Mouse (Mus musculus): ENCODE measurements around the gene Ak4.
A peak's percentile ranks its signal among the peaks of the same experiment; 100 is the strongest.
"Not testable (repeated sequence)": the region's sequence is repeated elsewhere in the genome, so short reads cannot be mapped to it uniquely, and the experiment has no call there.

The Ak4 gene

DNA sequence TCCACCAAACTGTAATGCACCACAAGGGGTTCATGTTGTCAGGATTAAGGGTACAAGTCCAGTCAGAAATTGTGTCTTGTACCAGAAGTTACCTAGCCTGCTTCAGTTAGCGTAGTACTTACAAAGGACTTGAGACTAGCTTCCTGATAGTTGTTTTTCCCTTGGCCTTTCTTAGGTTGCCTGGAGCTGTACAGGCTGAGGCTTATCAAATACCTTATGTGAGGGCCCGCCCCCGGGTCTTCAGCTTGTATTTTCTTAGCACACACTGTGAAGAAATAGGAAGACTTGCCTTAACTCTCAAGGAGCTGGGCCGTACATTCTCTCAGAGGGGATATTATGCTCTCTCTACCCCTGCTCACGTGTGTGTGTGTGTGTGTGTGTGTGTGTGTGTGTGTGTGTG, 4.5 kb downstream of the Ak4 start:
- no peak for DNase-seq (ENCODE audit: low spot score)

DNA sequence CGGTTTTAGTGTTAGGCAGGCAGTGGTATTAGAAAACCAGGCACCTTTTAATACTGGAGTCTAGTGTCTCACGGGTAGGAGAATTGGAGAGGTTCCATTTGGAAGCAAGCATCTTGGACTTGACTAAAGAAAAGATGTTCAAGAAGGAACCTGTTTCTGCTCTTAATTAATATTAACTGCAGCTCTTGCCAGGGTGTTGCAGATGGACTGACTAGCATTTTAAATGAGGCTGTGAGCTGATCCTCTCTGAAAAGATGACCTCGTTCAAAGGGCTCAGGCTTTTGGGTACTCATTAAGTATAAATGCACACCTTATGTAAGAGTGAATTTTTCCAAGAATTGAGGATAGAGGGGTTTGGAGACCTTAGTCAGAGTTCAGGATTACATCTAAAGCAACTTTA, 5.4 kb downstream of the Ak4 start:
- DNase-seq (ENCODE audit: low spot score), result no peak

DNA sequence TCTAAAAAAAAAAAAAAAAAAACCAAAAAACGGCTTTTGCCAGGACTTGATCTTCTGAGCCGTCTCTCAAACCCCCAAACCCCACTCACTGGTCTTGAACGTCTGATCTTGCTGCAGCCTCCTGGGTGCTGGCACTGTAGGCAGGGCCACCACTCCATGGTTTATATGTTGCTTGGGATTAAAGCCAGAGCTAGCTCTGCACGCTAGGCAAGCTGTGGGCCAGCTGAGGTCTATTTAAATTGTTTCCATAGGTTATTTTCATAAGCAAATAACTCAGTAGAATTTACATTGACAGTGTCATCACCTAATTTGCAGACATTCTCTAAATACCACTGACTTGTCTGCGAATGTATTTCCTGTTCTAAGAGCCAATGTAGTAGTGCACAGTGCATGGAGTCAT, 6.0 kb downstream of the Ak4 start:
- no peak for DNase-seq (ENCODE audit: low spot score)

DNA sequence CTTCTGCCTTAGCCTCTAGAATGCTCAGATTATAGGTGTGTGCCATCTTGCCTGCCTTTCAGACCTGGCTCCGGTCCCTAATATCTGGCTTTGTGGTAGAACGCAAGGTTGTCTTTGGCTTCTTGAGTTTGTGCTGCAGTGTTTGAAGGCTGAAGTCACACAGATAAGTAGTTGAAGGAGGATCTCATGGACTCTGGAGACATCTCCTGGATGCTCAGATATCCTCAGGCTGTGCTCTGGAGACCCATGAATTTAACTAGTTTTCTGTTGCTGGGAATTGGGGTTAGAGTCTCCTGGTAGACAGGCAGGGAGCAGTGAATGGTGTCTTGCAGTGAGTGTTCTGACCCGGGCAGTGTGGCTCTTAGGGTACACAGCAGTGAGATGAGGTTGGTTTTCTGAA, 6.6 kb downstream of the Ak4 start:
- DNase-seq (ENCODE audit: low spot score), result no peak

DNA sequence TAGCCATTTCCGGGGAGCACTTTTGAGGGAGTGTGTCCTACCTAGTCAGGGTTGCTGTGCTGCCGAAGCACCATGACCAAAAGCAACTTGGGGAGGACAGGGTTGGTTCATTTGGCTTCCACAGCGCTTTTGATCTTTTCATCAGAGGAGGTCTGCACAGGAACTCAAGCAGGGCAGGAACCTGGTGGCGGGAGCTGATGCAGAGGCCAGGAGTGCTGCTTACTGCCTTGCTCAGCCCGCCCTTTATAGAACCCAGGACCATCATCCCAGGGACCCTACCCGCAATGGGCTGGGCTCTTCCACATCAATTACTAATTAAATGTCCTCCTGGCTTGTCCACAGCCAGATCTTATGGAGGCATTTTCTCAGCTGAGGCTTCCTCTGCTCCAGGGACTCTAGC, 7.5 kb downstream of the Ak4 start:
- no peak for DNase-seq (ENCODE audit: low spot score)

DNA sequence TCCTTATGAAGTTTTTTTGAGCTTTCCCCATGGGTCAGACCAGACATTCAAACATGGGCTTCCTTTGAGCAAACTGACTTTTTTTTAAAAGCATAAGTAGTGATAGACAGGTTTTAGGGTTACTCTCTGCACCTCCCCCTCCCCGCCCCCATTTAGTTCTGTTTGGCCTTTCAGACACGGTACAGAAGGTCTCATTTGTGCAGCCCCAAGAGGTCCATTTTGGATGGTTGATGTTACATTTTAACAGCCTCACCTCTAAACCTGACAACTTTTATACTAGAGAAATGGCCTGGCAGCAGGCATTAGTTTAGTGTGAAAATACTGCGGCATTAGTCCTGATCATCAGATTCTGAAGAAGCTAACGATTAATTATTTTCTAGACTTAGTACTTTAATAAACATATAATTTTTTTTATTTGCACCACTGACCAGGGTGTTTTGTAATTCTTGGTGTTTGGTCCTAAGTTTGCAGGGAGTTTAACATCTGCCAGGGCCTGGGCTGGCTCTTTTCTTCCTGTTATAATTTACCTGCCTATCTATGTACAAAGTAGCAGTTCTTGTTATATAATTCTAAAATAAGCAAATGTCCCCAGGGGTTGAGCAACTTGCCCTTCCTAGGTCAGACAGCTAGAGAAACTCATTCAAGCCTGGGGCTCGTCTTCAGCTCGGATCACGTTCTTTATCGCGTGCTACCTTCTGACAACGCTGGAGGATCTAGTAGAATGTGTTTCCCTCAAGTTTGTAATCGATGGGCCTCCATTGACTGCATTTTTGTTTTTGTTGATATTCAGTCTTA, 9.0 kb downstream of the Ak4 start:
- no peak for DNase-seq (ENCODE audit: low spot score)

DNA sequence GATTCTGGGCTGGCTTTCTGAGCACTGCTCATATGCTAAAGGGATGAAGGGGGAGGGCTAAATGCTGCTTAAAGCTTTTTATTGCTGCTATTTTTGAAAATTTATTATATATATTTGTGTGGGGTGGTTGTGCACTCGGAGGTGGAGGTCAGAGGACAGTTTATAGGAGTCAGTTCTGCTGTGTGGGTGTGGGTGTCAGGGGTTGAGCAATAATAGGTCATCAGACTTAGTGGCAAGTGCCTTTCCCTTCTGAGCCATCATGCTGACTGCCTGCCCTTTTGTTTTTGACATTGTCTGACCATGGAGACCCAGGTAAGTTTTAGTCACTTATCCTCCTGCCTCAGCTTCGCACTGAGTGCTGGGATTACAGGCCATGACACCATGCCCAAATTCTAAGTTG, 10.0 kb downstream of the Ak4 start:
- no peak for DNase-seq (ENCODE audit: low spot score)

DNA sequence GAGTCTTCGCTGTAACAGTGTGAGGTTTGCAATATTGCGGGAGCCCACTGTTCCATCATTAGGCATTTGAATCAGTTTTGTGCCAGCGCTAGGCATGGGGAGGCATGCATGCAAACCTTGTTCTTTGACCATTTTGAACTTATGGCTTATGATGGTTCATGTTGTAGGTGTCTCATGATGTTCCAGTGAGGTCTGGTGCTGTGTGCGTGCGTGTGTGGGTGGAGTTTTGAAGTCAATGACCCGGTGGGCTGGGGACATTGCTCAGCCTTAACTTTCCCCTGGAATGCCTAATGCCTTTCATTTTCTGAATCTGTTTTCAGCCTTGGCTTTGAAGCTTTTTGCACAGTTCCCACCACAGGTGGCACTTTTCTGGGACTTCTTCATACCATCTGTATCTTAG, 10.9 kb downstream of the Ak4 start:
- DNase-seq (ENCODE audit: low spot score), result no peak

DNA sequence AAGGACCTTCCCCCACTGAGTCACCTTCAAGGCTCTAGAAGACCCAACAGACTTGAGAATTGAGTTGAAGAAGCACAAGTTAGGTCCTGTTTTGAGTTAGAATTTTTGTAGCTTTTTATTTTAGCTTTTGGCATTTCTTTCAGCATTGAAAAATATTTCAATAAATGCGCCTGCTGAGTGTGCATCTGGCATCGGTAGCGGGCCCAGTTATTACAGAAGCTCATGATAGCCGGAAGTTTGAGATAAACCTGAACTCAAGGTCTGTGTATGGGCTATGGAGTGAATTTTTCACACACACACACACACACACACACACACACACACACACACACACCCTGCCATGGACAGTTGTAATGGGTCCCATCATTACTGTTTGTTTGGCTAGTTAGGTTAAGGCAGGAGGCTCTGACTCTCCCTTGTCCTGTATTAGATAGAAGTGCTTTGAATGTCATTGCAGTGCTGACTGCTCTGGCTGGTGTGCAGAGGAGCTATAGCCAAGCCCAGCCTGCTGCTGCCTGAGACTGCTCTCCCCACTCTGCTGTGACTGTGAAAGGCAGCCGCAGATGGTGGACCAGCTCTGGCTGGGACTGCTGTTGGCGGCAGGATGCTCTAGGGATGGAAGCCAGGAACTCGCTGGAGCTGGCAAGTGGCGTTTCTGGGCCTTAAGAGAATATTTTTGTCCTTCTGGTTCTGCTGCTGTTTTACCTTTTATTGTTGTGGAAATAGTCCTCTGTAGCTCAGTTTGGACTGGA, 17.9 kb downstream of the Ak4 start:
- DNase-seq (ENCODE audit: low spot score), result peak; percentile 33

DNA sequence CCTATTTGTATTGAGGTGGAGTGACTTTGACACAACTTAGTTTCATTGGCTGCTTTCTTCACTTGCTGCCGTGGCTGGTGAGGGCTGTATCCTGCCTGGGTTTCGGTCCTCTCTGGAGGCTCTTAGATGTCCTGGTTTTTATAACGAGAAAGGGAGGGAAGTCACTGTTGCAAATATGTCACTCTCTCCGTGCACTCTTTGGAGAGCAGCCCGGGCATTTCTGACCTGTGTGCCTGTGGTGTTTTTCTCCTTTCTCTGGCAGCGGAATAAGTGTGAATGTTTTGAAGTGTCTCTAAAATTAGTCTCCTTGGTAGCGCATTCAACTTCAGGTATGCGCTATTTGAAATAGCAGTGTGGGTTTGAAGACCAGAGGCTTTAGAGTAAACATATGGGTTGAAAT, 19.2 kb downstream of the Ak4 start:
- DNase-seq (ENCODE audit: low spot score), result no peak

DNA sequence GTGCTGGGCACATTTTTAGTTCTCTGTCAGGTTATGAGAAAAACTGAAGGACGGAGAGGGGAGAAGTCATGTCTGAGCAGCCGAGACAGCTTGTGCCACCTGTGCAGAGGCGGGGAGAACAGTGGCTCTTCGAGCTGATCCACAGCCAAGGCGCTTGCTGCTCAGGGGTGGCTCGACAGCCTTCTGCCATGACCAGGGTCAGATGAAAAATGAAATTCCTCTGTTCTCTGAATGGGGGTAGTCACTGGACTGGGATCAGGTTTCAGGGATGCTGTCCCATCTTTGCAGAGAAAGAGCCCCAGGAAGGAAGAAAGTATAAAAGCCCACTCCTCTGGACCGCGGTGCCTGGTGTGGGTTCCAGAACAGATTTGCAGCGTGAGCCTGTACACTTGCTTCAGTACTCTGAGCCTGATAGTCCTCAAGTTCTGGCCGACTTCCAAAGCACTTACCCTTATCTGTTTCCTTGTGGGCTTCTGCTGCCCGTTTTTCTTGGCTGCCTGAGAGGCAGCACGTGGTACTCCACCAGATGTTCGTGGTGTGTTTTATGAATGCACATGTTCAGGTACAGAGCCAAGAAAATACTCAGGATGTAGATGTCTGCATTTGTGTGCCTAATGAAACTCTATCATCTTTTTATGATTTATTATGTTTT, 20.8 kb downstream of the Ak4 start:
- DNase-seq (ENCODE audit: low spot score), result peak; percentile 53

DNA sequence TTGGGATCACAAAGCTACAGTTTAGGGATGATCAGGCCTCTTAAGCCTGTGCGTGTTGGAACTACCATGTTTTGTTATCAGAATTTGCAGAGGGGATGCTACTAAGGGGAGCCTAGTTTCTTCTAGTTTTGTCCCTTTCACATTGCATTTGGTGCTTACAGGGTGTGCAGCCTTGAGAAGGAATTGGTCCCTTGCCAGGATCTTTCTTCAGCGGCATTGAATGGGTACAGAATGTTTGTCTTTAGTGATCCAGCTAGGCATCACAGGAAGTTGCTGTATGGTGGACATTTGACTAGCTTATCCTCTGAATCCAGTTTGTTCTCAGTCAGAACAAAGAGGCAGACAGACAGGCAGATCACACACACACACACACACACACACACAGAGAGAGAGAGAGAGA, 23.7 kb downstream of the Ak4 start:
- DNase-seq (ENCODE audit: low spot score), result no peak

DNA sequence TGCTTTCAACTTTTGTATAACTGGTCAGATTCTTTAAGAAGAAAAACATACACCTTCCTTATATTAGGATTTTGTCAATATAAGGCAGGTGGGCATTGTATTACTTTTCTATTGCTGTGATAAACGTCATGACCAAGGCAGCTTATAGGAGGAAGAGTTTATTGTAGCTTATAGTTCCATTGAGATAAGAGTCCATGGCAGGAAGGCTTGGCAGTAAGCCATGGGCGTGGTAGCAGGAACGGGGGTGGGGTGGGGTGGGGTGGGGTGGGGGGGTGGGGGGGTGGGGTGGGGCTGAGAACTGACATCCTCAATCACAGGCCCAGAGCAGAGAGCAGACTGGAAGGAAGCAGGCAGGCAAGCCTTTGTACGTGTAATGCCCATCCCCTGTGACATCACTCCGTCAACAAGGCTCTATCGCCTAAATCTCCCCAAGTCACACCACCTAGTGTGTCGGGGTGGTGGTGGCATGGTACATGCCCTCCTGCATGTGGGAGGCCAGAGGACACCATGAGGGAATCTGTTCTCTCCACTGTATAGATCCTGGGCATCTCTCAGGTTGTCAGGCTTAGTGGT, 24.4 kb downstream of the Ak4 start:
- no peak for DNase-seq (ENCODE audit: low spot score)

DNA sequence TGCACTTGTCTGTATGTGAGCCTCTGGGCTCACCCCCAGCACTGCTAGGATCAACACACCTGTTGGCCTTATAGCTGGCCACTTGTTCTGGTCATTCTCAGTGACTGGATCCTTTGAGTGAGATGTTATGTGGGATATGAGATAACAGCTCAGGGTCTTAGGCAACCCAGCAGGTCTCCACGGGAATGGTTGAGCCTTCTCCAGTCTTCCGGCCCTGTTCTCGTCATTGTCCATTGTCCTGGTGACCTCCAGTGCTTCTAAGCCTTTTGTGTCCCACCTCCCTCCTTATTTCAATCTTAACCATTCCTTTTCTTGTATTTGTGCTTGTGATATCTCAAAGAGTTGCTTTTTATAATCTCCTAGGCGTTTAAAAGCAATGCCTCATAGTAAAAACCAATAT, 26.6 kb downstream of the Ak4 start:
- no peak for DNase-seq (ENCODE audit: low spot score)

DNA sequence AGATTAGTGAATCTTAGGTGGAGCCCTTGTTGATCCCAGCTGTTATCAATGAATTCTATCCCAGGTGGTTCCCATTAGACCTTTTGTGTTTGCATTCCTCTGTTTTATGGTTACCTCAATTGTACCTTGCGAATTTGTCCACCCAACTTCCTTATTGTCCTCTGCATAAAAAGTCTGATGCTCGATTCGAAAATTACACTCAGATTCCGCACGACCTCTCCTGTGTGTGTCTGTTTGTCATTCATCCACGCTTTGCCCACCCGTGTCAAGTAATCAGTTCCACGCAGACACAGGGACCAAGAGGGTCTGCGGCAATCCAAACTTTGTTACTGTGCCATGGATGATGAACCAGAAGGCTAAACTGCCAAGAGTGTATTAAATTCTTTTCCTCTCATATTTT, 27.5 kb downstream of the Ak4 start:
- DNase-seq (ENCODE audit: low spot score), result not testable (repeated sequence)

DNA sequence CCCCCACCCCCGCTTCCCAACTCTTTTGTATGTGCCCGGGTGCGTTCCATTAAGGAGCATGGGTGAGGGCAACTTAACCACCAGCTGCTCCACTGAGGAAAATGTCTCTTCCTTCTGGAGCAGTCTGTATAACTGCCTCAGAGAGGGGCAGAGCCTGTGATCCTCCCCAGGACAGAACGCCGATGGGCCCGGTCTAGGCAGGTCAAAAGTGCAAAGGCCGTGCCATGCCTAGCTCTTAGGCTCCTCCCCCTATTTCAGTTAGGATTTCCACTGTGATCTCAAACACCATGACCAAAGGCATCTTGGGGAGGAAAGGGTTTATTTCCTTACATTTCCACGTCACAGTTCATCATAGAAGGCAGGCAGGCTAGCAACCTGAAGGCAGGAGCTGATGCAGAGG, 29.6 kb downstream of the Ak4 start:
- no peak for DNase-seq (ENCODE audit: low spot score)

DNA sequence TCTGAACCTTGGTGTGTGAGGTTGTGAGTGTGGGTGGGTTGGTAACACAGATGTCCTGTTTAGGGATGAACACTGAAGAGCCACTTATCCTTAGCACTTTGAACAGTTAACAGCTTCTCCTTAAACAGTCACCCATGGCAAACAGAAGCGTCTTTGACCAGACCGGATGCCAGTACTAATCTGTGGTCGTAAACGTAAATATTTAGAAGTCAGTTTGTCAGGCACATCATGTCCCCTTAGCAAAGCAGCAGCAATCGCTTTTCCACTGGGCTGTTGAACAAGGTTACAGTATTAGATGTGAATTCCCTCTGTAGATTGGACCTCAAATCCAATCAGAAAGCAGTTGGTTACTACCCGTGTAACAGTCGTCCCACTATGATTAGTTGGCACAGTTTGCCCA, 30.3 kb downstream of the Ak4 start:
- DNase-seq (ENCODE audit: low spot score), result no peak

DNA sequence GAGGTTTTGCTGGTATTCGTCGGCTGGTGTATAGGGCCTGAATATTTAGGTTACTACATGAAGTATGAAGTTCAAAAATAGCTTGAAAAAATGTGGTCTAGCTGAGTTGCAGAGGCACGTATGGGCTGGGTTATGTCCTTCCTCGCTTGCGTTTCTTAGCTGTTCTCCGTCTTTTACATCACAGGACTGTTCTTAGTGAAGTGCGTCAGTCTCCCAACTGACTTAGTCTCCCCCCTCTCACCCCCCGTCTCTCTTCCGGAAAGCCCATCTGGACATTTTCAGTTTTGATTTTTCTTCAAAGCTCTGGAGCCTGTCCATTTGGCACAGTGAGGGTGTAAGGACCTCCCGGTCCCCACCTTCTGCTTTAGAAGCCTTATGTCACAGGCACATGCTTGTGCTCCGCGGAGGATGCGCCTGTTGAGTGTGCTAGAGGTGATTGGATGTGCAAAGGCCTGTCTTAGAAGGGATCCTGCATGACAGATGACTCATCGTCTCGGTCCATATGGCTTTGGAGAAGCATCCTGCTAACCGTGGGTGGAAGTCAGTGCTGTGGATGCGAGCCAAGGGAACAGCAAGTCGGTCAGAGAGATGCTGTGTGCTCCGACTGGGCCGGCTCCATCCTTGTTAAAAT, 31.2 kb downstream of the Ak4 start:
- DNase-seq (ENCODE audit: low spot score), result no peak

DNA sequence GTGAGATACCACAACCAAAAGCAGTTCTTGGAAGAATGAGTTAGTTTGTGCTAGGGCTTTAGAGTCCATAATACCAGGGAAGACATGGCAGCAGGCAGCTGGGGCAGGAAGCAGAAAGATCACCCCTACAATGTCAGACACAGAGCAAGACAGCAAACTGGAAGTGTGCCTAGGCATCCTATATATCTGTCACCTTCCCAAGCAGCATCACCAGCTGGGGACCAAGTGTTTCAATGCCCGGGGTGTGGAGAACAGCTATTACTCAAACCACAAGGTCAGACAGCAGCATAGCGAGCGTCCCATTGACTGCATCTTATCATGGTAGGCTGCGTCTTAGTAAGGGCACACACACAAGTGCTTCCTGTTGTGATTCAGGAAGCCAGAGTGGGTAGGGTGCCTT, 32.0 kb downstream of the Ak4 start:
- DNase-seq (ENCODE audit: low spot score), result no peak

DNA sequence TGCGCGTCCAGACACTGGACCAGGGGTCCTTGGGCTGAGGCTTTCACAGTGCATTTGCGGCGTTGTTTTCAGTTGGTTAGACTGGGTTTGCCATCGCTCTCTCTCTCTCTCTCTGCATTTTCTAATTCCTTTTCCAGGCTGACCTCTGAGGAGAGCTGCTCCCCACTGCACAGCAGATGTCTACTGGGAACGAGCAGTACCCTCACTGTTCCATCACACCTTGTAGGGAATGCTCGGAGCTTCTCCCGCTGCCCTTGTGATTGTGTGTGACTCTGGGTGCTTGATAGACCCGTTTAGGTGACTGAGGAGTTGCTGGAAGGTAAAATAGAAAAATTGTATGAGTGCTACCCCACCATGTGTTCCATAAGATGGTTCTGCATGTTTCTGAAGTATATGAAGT, 33.8 kb downstream of the Ak4 start:
- DNase-seq (ENCODE audit: low spot score), result no peak

DNA sequence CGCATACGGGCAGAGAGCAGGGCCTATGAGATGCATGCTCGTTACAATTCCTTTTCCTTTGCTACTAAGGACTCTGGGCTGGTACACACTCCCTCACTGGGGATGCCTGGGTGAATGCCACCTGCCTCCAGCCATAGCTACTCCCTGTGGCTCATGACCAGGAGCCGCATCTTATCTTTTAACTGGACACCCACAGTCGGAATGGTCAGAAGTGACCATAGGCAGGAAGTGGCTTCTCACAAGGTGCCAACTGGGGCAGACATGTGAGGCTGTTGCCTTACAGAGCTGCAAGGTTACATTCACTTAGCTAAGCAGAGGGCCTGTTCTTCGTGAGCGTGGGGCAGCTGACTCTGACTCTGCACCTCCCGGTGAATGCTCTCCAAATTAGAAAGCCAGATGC, 38.1 kb downstream of the Ak4 start:
- no peak for DNase-seq (ENCODE audit: low spot score)

DNA sequence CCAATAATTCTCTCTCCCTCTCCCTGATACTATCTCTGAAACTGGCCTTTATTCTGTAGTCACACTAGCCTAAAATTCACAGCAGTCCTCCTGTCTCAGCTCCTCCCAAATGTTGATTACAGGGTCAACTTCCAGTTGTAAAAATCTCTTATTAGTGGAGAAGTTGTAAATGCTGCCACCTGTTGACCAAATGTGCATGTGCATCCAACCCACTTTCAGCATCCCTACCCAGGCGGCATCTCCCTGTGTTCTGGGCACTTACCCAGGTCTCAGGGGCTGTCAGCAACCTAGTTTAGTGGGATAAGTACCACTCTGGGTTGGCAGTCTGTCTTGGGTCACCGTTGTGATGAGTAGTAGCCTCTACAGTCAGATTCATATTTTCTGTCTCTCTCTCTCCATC, 39.3 kb downstream of the Ak4 start:
- peak; percentile 26 for DNase-seq (ENCODE audit: low spot score)

DNA sequence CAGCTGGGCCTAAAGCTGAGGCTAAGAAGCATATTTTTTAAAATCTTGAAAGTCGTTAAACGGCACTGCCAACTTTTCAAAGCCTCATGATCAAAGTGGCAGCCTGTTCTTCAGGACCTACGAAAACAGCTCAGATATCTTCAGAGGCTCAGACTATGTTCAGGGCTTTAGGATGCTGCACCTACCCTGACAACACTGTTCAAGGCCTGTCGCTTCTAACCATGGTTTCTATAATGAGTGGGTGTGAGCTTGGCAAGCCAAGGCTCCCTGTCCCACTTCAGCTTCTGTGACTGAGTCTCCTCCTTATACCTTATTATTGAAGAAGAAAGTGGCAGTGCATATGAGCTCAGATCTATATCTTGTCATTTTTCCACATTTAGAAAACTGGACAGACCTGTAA, 40.3 kb downstream of the Ak4 start:
- DNase-seq (ENCODE audit: low spot score), result no peak
